Mouse (Mus musculus) midbrain, postnatal 0 days (tissue): ENCODE data around the gene Smad5. TPM values are rescaled to one million over a fixed set of nuclear protein-coding genes. Genes with fewer than 3 reads are reported as not detected.

Experiments used
- ATAC-seq: fragments of 200-750 bp; cut with Nextera tagmentation; 2 replicates; pipeline ENCODE4 v1.8.0; 2017; ENCODE audit warnings: moderate number of reproducible peaks, mild to moderate bottlenecking, moderate TSS enrichment, moderate library complexity; ENCODE audit not compliant: low FRiP score
- DNase-seq: peaks from one replicate; pipeline ENCODE4 v3.0.0-alpha.2; 2015; ENCODE audit warnings: low spot score
- H3K27ac ChIP-seq: fragments of 300-500 bp; sonication (generic); 2 replicates; pipeline ENCODE4 v1.5.1; 2014; ENCODE audit warnings: low read depth, mild to moderate bottlenecking, low read length, mixed read lengths
- H3K27me3 ChIP-seq: fragments of 300-500 bp; sonication (generic); 2 replicates; pipeline ENCODE4 v1.6.1; 2014; ENCODE audit warnings: low read length, control low read depth, mixed read lengths; ENCODE audit not compliant: insufficient read depth
- H3K36me3 ChIP-seq: fragments of 300-500 bp; sonication (generic); 2 replicates; pipeline ENCODE4 v1.6.1; 2014; ENCODE audit warnings: low read length, control low read depth, mixed read lengths; ENCODE audit not compliant: insufficient read depth
- H3K4me1 ChIP-seq: fragments of 300-500 bp; sonication (generic); 2 replicates; pipeline ENCODE4 v1.6.1; 2014; ENCODE audit warnings: mild to moderate bottlenecking, control low read depth, antibody characterized with exemption, low read length, mixed read lengths; ENCODE audit not compliant: insufficient read depth
- H3K4me2 ChIP-seq: fragments of 300-500 bp; sonication (generic); 2 replicates; pipeline ENCODE4 v1.6.1; 2014; ENCODE audit warnings: low read depth, mild to moderate bottlenecking, low read length, mixed read lengths; ENCODE audit not compliant: poor library complexity, severe bottlenecking
- H3K4me3 ChIP-seq: fragments of 300-500 bp; sonication (generic); 2 replicates; pipeline ENCODE4 v1.5.1; 2014; ENCODE audit warnings: low read depth, mild to moderate bottlenecking, low read length, moderate library complexity
- H3K9ac ChIP-seq: fragments of 300-500 bp; sonication (generic); replicated peaks from 2 replicates; pipeline ENCODE4 v1.6.1; 2014; ENCODE audit warnings: mild to moderate bottlenecking, low read length, moderate library complexity, mixed read lengths; ENCODE audit not compliant: poor library complexity, severe bottlenecking
- H3K9me3 ChIP-seq: fragments of 300-500 bp; sonication (generic); 2 replicates; pipeline ENCODE4 v1.6.1; 2016; ENCODE audit warnings: low read length, control low read depth
- CTCF ChIP-seq: IDR thresholded peaks from 2 replicates; pipeline ENCODE4 v1.5.1; 2016; ENCODE audit warnings: antibody characterized with exemption, mild to moderate bottlenecking
- WGBS: fragments of 180-500 bp; shearing (Covaris S2); extraction: QIAGEN DNeasy Blood & Tissue Kit; methylation state at CpG from one replicate; pipeline ENCODE4 v1.1.7; 2014; 5-methylcytosine and 5-hydroxymethylcytosine counted together
- polyA plus RNA-seq: library from polyadenylated mRNA; unstranded; fragments of >200 nt; fragmentation: Nextera tagmentation; extraction: Ambion mirVana; gene quantifications from 2 replicates; pipeline ENCODE4 v1.2.1, GENCODE M21; 2015
- total RNA-seq: library from RNA; depleted of rRNA; stranded (reverse); fragments of >200 nt; gene quantifications from 2 replicates; pipeline ENCODE4 v1.2.3, GENCODE M21; 2014

Smad5 gene
- total and polyA plus RNA-seq, 2 experiments from 2014 or later = 14.8 to 37.4 TPM

GRCm38 (mm10) chr13:56751774-56752173 is 49.0 kb downstream of the Smad5 start:
- Histone ChIP-seq H3K9ac (no peak overlapping the region), H3K4me2 (peak overlapping the region; percentile 96), H3K27ac (no peak overlapping the region), H3K4me1 (peaks cover 8% of the 10 kb centered on the region), H3K36me3 (no peaks in the 10 kb centered on the region), H3K4me3 (peak overlapping the region; percentile 51; the same call in 1 of the 2 replicates), H3K27me3 (peaks cover 14% of the 10 kb centered on the region), H3K9me3 (no peaks in the 10 kb centered on the region)
- TF ChIP-seq CTCF = no peak
- no peak for ATAC-seq
- WGBS = 24% methylated on average over 5 of the region's 5 CpGs
- no peak for DNase-seq

GRCm38 (mm10) chr13:56752474-56753191 is 49.8 kb downstream of the Smad5 start:
- 2% methylated on average over 41 of the region's 41 CpGs for WGBS
- Histone ChIP-seq H3K4me2 (peak overlapping the region; percentile 96), H3K27ac (no peak overlapping the region), H3K9ac (peak overlapping the region; percentile 59), H3K27me3 (peaks cover 14% of the 10 kb centered on the region), H3K9me3 (no peaks in the 10 kb centered on the region), H3K4me1 (peaks cover 8% of the 10 kb centered on the region), H3K36me3 (no peaks in the 10 kb centered on the region), H3K4me3 (peak overlapping the region; percentile 51)
- no peak for TF ChIP-seq CTCF
- DNase-seq = no peak
- ATAC-seq = no peak

GRCm38 (mm10) chr13:56753192-56753951 is 50.6 kb downstream of the Smad5 start, which contains the start of gene Gm45623:
Gene Gm45623 (minus strand): TSS chr13:56753827.
- Histone ChIP-seq H3K9ac (peak within 1 kb of the TSS; percentile 59), H3K9me3 (no peaks in the 10 kb centered on the region), H3K4me1 (peaks cover 8% of the 10 kb centered on the region), H3K27ac (no peak within 1 kb of the TSS), H3K36me3 (no peaks in the 10 kb centered on the region), H3K4me2 (peak within 1 kb of the TSS; percentile 96), H3K4me3 (peak within 1 kb of the TSS; percentile 51), H3K27me3 (peaks cover 19% of the 10 kb centered on the region)
- ATAC-seq (peak; percentile 68), DNase-seq (peak; percentile 33)
- no peak for TF ChIP-seq CTCF
- 2% methylated on average over 65 of the region's 71 CpGs for WGBS

GRCm38 (mm10) chr13:56755871-56756270 is 53.1 kb downstream of the Smad5 start:
- TF ChIP-seq CTCF = peak; percentile 19; the same call in 1 of the 2 replicates
- DNase-seq (no peak), ATAC-seq (no peak)
- no peak overlapping the region for H3K9ac ChIP-seq
- no peak overlapping the region for H3K27ac ChIP-seq
- 61% methylated on average over 6 of the region's 6 CpGs for WGBS
- no peak overlapping the region for H3K4me2 ChIP-seq
- no peaks in the 10 kb centered on the region for H3K36me3 ChIP-seq
- no peaks in the 10 kb centered on the region for H3K9me3 ChIP-seq
- H3K4me1 ChIP-seq = peaks cover 8% of the 10 kb centered on the region
- H3K27me3 ChIP-seq = peaks cover 19% of the 10 kb centered on the region
- H3K4me3 ChIP-seq = no peak overlapping the region

GRCm38 (mm10) chr13:56757201-56757600 is 54.4 kb downstream of the Smad5 start:
- Histone ChIP-seq H3K4me2 (no peak overlapping the region), H3K27ac (no peak overlapping the region), H3K9ac (no peak overlapping the region), H3K9me3 (no peaks in the 10 kb centered on the region), H3K4me1 (peaks cover 9% of the 10 kb centered on the region), H3K27me3 (peaks cover 9% of the 10 kb centered on the region), H3K36me3 (no peaks in the 10 kb centered on the region), H3K4me3 (no peak overlapping the region)
- DNase-seq (no peak), ATAC-seq (no peak)
- 77% methylated on average over 12 of the region's 12 CpGs for WGBS
- no peak for TF ChIP-seq CTCF

GRCm38 (mm10) chr13:56758492-56758891 is 55.7 kb downstream of the Smad5 start:
- Histone ChIP-seq H3K4me2 (no peak overlapping the region), H3K4me1 (peaks cover 11% of the 10 kb centered on the region), H3K27ac (no peak overlapping the region), H3K9ac (no peak overlapping the region), H3K4me3 (no peak overlapping the region), H3K27me3 (peaks cover 6% of the 10 kb centered on the region), H3K9me3 (no peaks in the 10 kb centered on the region), H3K36me3 (no peaks in the 10 kb centered on the region)
- no peak for ATAC-seq
- peak; percentile 81 for TF ChIP-seq CTCF
- peak; percentile 61 for DNase-seq
- 36% methylated on average over 6 of the region's 6 CpGs for WGBS
